Mouse (Mus musculus) monocyte, adult 5-6 weeks (primary cell): ENCODE measurements around the gene Zfp61. TPM values are rescaled to one million over a fixed set of nuclear protein-coding genes. Genes with fewer than 3 reads are reported as not detected.
"Not testable (repeated sequence)": the region's sequence is repeated elsewhere in the genome, so short reads cannot be mapped to it uniquely, and the experiment has no call there.

Source experiments
- ATAC-seq: fragments of 153-309, 156-312 bp; replicated peaks from 2 replicates; pipeline ENCODE4 v1.8.0; 2017; ENCODE audit warnings: mild to moderate bottlenecking; ENCODE audit not compliant: low TSS enrichment, insufficient number of reproducible peaks, severe bottlenecking, poor library complexity, low FRiP score
- total RNA-seq: library from RNA; stranded (forward); fragments of 200-1000, 200-491, 200-594 nt; gene quantifications from 3 replicates; pipeline ENCODE4 v1.2.3, GENCODE M21; 2017

The Zfp61 gene
- total RNA-seq, 1 experiment from 2014 or later: 5.2 TPM

DNA sequence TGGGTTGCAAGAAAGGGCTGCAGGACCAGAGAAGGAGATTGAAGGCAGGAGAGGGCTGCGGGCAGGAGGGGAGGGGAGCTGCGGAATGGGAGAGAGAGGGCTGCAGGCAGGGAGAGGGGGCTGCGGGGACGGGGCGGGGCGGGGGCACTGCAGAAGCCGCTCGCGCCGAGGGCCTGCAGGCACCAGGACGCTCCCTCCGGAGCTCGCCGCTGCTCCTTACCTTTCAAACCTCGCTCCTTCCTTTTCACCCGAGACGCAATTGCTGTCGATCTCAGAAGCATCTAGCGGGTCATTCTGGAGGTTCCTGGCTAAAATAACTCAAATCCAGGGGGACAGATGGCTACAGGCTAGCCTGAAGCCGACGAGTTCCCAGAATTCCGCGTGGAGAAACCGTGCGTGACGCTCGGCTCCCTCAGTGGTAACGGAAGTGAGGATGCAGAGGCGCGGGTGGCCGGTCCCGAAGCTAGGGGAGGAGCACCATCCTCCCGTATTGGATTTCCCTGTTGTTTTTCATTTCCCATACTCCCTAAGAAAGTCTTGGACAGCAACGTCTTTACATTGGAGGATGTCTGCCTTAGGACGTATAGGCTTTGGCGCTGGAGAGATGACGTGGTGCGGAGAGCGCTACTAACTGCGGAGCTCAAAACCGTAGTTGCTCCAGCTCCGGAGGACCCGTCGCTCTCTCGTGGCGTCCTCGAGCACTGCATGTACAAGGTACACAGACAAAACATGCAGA is 1.9 kb downstream of the Zfp61 start:
- ATAC-seq: peak; percentile 88

DNA sequence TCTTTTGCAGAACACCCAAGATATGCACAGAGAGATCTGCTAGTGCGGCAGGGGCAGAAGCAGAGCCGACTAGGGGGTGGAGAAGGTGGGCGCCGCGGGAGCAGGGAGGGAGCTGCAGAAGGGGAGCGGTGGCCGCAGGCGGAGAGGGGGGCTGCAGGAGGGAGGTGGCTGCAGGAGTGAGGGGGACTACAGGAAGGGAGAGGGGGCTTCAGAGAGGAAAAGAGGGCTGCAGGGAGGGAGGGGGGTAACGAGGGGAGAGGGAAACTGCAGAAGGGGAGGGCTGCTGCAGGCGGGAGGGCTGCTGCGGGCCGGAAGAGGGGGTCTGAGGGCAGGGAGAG is 2.4 kb downstream of the Zfp61 start:
- no peak for ATAC-seq

DNA sequence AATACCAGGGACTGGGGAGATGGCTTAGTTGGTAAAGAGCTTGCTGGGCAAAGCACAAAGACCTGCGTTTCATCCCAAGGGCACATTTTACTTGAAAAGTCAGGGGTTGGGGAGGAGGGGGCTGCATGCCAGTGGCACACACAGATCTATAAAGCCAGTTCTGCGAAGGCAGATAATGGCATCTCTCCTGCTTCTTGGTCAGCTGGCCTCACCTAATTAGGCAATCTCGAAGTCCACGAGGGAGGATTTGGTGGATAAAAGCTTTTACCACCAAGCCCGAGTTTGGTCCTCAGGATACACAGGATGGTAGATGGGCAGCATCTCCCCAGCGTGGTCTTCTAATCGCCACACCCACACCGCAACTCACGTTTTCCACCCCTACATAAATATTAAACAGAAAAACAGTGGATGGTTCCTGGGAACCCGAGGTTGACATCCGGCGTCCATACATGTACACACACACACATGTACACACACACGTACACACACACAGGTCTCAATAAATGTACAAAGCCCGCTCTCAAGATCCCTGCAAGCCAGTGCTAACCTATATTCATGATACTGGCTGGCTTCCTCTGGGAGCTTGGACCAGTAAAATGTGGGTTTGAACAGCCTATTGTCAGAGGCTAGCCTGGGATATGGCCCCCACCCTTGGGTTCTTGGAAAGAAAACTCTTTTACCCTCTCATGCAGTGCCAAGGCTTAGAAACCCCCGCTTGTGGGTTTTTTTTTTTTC is 3.5 kb downstream of the Zfp61 start:
- ATAC-seq: no peak

DNA sequence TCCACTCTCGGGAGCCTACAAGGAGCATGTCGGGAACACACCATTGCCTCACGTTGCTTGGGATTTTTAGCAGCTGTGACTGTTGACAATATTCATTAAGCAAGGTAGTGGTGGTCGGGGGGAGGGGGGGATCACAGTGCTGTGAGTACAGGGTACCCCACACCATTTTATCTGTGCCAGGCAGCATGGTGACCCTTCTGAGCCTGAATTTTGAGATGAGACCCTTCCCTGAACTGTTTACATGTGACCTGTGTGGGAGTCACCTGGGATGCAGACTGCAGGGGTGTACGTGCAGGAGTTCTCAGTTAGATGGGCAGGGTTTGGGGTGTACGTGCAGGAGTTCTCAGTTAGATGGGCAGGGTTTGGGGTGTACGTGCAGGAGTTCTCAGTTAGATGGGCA is 4.6 kb downstream of the Zfp61 start:
- no peak for ATAC-seq

DNA sequence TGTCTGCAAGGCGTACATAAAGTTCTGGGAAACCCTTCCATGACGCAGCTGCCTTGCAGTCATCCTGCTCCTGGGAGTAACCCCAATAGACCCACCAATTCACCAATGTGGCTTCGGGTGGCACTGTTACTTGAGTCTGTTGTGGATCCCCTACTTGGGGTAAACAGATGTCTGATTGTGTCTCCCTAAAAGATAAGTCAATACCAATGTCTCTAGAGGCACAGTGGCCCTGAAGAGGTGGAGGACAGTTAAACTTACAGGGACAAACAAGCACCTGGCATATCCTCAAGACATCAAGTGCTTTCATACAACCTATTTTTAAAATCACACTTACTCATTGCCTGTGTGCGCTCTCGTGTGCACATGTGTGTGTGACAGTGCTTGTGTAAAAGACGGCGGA is 5.7 kb downstream of the Zfp61 start:
- ATAC-seq: no peak

DNA sequence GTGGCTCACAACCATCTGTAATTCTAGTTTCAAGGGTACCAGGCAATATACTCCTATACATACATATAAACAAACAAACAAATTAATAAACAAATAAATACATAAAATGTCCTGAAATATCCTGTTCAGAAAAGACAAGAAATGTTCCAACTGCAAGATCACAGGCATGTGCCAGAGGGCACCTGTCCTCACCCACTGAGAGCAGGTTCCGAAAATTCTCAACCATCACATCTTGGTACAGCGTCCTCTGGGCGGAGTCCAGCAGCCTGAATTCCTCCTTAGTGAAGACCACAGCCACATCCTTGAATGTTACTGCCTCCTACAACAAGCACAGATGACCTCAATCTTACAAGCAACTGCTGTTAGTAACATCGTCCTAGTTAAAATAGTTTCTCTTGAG is 6.3 kb downstream of the Zfp61 start:
- no peak for ATAC-seq

DNA sequence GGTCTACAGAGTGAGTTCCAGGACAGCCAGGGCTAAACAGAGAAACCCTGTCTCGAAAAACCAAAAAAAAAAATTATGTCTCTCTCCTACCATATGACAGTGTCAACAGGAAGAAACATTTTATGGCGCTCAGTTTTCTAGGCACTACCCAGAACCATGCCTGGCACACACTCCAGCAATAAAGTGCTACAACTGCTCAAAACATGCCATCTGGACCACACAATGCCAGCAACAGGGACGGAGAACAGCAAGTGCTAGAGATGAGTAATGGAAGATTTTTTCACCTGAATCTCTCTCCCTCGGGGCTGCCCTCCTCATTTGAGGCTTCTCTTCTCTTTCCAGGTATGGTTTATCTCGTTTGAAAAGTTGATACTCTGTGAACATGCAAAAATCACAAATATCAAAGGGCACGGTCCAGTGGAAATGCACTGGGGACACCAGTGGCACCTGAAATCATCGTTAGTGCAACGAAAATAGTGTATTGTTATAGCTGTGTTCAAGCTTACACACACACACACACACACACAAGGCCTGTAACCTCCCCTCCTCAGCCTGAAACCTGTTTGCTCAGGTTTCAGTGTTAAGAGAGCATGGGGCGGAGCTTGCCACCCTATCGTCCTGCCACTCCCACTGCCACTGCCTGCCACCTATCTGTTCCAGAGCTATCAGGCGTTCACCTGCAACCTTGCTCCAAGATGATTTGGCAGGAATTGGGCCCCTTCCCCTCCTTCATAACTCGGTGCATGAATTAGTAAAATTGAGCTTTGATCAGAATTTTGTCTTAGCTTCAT is 7.8 kb downstream of the Zfp61 start:
- ATAC-seq: no peak

DNA sequence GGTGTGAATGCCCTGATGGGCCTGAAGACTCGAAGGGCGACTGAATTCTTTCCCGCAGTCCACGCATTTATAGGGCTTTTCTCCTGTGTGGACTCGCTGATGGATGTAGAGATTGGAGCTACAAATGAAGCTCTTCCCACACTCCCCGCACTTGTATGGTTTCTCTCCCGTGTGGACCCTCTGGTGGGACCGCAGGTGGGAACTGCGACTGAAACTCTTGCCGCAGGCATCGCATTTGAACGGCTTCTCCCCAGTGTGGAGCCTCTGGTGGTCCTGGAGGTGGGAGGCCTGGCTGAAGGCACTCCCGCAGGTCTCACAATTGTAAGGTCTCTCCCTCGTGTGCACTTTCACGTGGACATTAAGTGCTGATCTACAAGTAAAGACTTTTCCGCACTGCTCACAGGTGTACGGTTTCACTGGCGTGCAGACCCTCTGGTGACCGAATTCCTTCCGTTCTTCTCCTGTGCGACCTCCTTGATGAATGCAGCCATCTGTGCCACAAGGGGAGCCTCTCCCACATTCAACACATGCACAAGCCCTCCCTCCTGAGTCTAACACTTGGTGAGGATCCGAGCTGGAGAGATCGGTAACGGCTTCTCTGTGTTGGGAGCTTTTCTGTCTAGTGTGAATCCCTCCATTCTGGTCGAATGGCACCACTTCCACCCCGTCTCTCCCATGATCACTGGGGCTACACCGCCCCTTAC is 9.5 kb downstream of the Zfp61 start:
- no peak for ATAC-seq

DNA sequence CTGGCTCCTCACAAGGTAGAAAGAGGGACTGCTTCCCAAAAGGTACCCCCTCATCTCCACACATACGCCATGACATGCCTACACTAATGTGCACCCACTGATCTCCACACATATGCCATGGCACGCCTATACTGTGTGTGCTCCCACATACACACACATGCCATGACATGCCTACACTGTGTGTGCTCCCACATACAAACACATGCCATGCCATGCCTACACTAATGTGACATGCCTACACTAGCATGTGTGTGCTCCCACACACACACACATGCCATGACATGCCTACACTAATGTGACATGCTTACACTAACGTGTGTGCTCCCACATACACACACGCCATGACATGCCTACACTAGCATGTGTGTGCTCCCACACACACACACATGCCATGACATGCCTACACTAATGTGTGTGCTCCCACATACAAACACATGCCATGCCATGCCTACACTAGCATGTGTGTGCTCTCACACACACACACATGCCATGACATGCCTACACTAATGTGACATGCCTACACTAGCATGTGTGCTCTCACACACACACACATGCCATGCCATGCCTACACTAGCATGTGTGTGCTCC is 10.8 kb downstream of the Zfp61 start:
- no peak for ATAC-seq

DNA sequence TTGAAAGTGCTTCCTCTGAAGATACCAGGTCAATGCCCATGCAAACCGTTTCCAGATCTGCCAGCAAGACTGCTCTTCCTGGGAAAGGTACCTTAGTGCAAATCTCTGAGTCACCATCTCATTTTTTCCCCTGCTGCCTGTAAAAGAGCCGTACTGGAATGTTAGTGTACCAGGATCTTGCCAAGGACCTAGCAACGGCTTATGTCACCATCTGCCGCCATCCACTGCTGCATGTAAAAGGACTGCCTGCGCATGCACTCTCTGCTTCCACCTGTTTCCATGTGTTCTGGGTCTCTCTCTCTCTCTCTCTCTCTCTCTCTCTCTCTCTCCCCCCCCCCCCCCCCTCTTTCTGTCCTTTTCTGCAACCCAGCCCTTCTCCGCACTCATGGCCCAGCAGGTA is 12.5 kb downstream of the Zfp61 start:
- no peak for ATAC-seq

DNA sequence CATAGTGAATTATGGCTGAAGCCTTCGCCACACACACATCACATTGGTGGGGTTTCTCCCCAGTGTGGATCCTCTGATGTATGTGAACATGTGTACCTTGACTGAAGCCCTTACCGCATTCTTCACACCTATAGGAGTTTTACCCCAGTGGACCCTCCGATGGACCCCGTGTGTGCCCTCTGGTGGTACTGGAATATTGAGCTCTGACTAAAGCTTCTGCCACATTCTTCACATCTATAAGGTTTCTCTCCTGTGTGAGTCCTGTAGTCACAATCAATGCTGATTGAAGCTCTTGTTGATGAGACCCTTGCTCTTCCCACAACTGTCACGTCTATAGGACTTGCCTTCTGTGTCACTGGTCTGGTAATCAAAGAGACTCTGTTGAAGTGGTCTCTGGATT is 13.4 kb downstream of the Zfp61 start:
- no peak for ATAC-seq

DNA sequence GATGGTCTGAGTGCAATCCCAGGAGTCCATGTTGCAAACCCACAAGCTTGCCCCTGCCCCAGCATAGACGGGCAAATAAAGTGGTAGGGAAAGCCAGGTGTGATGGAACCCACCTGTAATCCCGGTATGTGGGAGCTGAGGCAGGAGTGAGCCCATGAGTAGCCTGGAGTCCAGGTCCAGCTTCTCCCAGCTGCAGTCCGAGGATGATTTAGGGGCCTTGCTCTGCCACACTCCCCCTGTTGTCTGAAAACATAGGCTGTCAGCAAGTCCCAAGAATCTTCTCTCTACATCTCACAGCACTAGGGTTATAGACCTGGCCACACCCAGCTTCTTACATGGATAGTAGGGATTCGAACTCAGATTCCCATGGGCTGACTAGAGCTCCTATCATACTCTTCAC is 14.1 kb downstream of the Zfp61 start:
- ATAC-seq: no peak

DNA sequence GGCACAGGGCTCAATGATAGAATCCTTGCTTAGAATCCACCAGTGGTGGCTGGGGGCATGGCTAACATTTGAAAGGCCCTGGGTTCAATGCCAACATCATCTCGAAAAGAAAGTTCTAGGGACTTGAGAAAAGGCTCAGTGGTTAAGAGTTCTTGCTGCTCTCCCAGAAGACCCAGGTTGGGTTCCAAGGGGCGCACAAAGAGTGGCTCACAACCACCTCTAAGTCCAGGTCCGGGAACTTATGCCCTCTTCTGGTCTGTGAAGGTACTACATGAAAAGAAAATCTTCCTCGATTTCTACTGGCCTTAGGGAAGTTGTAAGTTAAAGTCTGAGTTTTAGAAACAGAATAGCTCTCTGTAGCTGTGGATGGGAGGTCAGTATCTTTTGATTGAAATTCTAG is 14.9 kb downstream of the Zfp61 start:
- ATAC-seq: no peak

DNA sequence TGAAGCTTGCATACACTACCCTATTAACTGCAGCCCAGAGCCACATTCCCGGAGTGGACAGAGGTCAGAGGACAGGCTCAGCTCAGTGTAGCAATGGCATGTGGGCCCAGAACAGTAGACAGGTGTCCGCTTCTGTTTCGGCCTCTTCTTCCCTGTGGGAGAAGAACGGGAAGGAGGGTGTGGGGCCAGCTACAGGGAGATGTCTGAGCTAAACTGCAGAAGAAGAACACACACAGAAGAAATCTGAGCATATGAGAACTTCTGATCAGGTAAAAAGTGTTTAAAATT is 20.2 kb downstream of the Zfp61 start:
- no peak for ATAC-seq

DNA sequence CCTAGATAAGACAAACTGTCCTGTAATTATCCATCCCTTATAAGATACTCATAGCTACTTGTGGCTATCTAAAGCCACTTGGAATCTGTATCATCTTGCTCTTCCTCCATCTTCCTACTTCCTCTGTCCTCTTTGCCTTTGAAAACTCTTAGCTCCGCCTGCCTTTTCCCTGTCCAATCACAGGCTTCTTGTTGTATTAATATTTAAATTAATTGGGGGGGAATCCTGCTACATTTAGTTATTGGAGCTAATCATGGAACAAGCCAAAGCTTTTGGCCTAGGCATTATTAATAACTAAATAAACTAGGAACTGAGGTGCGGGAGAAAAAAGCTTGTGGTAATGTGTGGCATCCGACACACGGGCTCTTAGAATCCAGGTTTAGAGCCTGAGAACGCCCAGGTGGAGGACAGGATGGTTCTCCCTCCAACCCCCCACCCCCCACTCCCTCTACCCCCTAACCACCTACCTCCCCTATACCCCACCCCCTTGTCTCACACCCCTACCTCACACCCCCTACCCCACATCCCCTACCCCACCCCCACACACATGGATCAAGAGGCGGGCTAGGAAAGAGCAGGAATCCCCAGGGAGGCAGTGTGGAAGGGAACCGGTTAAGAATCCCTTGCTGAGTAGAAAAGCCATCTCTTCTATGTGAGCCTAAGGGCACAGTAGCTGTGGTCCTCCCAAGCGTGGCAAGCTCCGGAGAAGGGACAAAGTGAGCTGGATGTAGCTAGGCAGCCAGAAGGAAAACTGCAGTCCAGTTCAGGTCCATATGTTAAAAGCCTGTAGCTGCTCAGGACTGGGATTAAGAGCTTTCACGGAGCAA is 20.8 kb downstream of the Zfp61 start:
- no peak for ATAC-seq

DNA sequence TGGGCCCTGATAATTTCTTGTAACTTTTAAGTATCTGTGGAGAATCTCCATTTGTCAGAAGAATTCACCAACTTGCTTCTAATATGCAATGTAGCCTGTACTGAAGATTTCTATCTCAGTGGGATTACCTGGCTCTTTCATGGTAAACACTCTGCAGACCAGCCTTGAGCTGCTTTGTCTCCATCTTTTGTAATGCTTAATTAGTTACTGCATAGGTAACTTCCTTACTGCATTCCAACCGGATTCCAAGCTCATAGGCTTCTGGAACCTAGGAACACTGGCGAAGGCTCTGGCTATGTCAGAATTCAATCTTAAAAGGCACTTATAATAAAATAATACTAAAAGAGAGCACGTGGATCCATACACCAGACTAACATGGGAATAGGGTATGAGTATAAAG is 22.3 kb downstream of the Zfp61 start:
- ATAC-seq: not testable (repeated sequence)

DNA sequence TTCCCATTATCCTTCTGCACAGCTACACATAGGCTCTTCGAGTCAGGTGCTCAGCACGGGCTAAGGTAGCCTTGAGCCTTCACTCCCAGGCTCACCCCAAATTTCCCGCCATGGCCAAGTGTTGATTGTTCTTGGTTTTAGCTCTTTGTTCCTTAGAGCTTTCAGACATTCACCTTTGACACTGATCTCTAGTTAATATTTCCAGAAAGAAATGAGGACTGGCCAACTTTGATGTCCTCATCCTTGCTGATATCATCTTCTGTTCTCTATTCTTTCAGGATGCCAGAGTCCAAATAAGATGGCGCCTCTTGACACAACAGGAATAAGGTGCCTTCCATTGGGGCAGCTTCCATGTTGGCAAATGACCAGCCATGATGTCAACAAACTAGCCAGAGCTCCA is 26.6 kb downstream of the Zfp61 start:
- no peak for ATAC-seq

DNA sequence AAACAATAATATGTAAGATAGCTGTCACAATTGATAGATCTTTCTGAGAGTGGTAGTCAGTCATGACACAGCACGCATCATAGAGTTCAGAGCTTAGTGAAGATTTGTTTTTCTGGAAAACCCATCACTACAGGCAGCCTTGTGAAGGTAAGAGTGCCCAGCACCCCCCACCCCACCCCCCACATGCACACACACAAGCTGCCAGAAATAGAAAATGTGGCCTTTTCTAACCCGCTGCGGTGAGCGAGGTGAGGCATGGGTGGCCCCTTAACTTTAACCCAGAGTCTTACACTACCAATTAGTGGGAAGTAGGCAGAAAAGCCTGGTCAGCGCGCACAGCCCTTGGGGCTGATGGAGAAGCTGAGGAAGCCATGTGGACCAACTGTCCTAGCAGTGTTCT is 29.8 kb downstream of the Zfp61 start:
- no peak for ATAC-seq
